Mouse (Mus musculus): ENCODE data around the gene Jak2. TPM values are rescaled to one million over a fixed set of nuclear protein-coding genes. Genes with fewer than 3 reads are reported as not detected.

The Jak2 gene
- polyA plus RNA-seq, 1 experiment from 2014 or later: 14.4 TPM

DNA sequence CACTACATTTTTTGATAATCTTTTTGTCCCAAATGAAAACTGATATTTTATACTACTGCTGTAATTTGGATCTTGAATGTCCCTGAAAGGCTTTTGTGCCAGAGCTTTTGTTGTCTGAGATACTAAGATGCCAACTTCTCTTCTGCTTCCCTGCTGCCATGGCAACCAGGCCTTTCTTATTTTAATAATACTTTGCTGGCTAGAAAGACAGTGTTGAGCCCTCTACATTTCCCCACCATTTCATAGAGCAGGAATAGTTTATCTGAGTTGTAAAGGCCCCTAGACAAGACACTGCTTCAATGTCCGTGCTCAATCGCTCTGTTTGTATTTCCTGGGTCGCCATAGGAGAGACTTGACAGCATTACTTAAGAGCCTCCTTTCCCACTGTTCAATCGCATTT lies 3.0 kb downstream of the Jak2 start:
- H3K27me3 ChIP-seq: no peaks in the 10 kb centered on the region
- H3K36me3 ChIP-seq: no peaks in the 10 kb centered on the region
- 53% methylated on average over 4 of the region's 4 CpGs for WGBS
- ATAC-seq (ENCODE audit: insufficient number of reproducible peaks, insufficient read depth, low FRiP score, low TSS enrichment): no peak
- no peaks in the 10 kb centered on the region for H3K9me3 ChIP-seq
- H3K27ac ChIP-seq: no peak overlapping the region
- H3K4me3 ChIP-seq: no peak overlapping the region
- H3K9ac ChIP-seq: no peak overlapping the region
- H3K4me1 ChIP-seq: peaks cover 27% of the 10 kb centered on the region; the same call in 1 of the 2 replicates
- no peak overlapping the region; the same call in 1 of the 2 replicates for H3K4me2 ChIP-seq (replicated peaks)

DNA sequence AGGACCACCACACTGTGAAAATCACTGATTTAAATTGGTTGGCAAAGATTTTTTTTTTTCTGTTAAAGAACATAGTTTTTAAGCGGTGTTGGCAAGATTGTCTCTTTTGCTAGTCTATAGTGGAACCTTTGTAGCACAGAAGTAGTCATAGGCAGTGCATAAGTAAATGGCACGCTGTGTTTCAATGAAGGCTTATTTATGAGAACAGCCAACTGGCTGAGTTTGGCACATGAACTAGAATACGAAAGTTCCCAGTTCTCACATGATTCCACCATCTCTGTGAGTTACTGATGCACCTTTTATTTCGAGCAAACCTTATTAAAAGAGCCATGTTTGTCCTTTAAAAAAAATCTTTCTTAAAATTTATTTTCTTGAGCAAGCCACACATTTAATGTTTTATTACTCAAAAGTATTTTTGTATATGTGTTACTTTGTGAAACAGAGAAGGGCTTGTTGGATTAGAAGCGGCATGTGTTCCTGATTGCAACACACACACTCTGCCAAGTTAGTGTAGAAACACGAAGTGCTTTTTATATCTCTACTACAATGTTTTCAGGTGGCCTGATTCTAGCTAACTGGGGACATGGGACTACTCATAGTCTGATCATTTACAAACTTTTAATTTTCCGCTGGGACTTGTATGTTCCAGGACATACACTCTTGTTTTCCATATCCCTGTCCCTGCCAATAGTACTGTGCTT lies 3.8 kb downstream of the Jak2 start:
- WGBS: 90% methylated on average over 7 of the region's 7 CpGs
- Histone ChIP-seq H3K27ac (no peak overlapping the region), H3K9me3 (no peaks in the 10 kb centered on the region), H3K4me1 (peaks cover 19% of the 10 kb centered on the region; the same call in 1 of the 2 replicates), H3K36me3 (no peaks in the 10 kb centered on the region), H3K4me3 (no peak overlapping the region), H3K4me2 (replicated peaks) (no peak overlapping the region), H3K9ac (no peak overlapping the region), H3K27me3 (no peaks in the 10 kb centered on the region)
- no peak for ATAC-seq (ENCODE audit: insufficient number of reproducible peaks, insufficient read depth, low FRiP score, low TSS enrichment)

GRCm38 (mm10) chr19:29261638-29262037 lies 10.0 kb downstream of the Jak2 start:
- Histone ChIP-seq H3K4me1 (peaks cover 4% of the 10 kb centered on the region; the same call in 1 of the 2 replicates), H3K27ac (no peak overlapping the region), H3K4me3 (no peak overlapping the region), H3K4me2 (replicated peaks) (no peak overlapping the region), H3K27me3 (no peaks in the 10 kb centered on the region), H3K9ac (no peak overlapping the region), H3K9me3 (no peaks in the 10 kb centered on the region), H3K36me3 (no peaks in the 10 kb centered on the region)
- ATAC-seq (ENCODE audit: insufficient number of reproducible peaks, insufficient read depth, low FRiP score, low TSS enrichment): no peak
- 81% methylated on average over 9 of the region's 9 CpGs for WGBS

GRCm38 (mm10) chr19:29263492-29263891 lies 11.9 kb downstream of the Jak2 start:
- H3K4me1 ChIP-seq: peaks cover 4% of the 10 kb centered on the region; the same call in 1 of the 2 replicates
- H3K4me2 ChIP-seq (replicated peaks): no peak overlapping the region
- H3K36me3 ChIP-seq: no peaks in the 10 kb centered on the region
- no peak overlapping the region for H3K9ac ChIP-seq
- WGBS: 87% methylated on average over 1 of the region's 1 CpGs
- H3K4me3 ChIP-seq: no peak overlapping the region
- H3K27ac ChIP-seq: no peak overlapping the region
- H3K27me3 ChIP-seq: no peaks in the 10 kb centered on the region
- no peaks in the 10 kb centered on the region for H3K9me3 ChIP-seq
- no peak for ATAC-seq (ENCODE audit: insufficient number of reproducible peaks, insufficient read depth, low FRiP score, low TSS enrichment)

- H3K27ac ChIP-seq: no peak overlapping the region
- no peak for ATAC-seq (ENCODE audit: insufficient number of reproducible peaks, insufficient read depth, low FRiP score, low TSS enrichment)
- H3K9me3 ChIP-seq: no peaks in the 10 kb centered on the region
- H3K4me2 ChIP-seq (replicated peaks): no peak overlapping the region
- no peaks in the 10 kb centered on the region for H3K36me3 ChIP-seq
- no peak overlapping the region for H3K9ac ChIP-seq
- H3K27me3 ChIP-seq: no peaks in the 10 kb centered on the region
- no peak overlapping the region for H3K4me3 ChIP-seq
- peaks cover 9% of the 10 kb centered on the region; the same call in 1 of the 2 replicates for H3K4me1 ChIP-seq
- 28% methylated on average over 5 of the region's 5 CpGs for whole genome bisulfite sequencing
Measured at GRCm38 (mm10) chr19:29265538-29265937, 13.9 kb downstream of the Jak2 start.

DNA sequence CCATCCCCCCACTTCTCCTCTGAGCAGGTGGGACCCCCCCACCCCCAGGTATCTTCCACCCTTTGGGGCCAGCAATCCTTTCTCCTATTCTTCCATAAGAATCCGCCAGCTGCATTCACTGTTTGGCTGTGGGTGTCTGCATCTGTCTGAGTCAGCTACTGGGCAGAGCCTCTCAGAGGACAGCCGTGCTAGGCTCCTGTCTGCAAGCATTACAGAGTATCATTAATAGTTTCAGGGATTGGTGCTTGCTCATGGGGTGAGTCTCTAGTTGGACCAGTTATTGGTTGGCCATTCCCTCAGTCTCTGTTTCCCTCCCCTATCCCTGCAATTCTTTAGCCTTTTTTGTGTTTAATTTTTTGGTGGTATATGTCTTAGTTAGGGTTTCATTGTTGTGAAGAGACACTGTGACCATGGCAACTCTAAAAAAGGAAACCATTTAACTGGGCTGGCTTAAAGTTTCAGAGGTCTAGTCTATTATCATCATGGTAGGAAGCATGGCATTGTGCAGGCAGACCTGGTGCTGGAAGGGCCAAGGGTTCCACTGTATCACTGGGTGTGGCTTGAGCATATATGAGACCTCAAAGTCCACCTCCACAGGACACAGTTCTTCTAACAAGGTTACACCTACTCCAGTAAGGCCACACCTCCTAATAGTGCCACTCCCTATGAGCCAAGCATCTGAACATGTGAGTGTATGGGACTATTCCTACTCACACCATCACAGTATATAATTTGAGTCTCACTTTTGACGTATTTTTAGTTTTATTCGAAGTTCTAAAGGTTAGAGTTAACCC lies 15.6 kb downstream of the Jak2 start:
- Histone ChIP-seq H3K4me2 (replicated peaks) (no peak overlapping the region), H3K36me3 (no peaks in the 10 kb centered on the region), H3K27ac (no peak overlapping the region), H3K4me3 (no peak overlapping the region), H3K4me1 (peaks cover 9% of the 10 kb centered on the region; the same call in 1 of the 2 replicates), H3K9me3 (no peaks in the 10 kb centered on the region), H3K27me3 (no peaks in the 10 kb centered on the region), H3K9ac (no peak overlapping the region)
- WGBS: 80% methylated on average over 4 of the region's 4 CpGs
- no peak for ATAC-seq (ENCODE audit: insufficient number of reproducible peaks, insufficient read depth, low FRiP score, low TSS enrichment)

DNA sequence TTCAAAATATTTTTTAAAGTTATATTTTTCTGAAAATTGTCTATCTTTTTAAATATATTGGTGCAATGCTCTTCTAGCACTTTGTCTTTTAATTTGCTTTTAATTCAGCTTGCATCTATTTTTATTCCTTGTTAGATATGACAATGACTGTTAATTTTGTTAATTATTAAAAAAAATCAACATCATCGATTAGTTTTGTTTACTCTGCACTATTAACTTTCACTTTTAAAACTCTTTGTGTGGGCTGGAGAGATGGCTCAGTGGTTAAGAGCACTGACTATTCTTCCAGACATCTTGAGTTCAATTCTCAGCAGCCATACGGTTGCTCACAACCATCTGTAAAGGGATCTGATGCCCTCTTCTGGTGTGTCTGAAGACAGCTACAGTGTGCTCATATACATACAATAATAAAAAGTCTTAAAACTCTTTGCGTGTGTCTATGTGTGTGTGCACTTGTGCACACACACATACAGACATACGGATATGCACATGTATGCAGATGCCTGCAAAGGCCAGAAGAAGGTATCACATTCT lies 17.2 kb downstream of the Jak2 start:
- peaks cover 9% of the 10 kb centered on the region; the same call in 1 of the 2 replicates for H3K4me1 ChIP-seq
- H3K27ac ChIP-seq: no peak overlapping the region
- H3K4me2 ChIP-seq (replicated peaks): no peak overlapping the region
- H3K9ac ChIP-seq: no peak overlapping the region
- H3K27me3 ChIP-seq: no peaks in the 10 kb centered on the region
- no peak overlapping the region for H3K4me3 ChIP-seq
- no peaks in the 10 kb centered on the region for H3K36me3 ChIP-seq
- WGBS: 84% methylated on average over 4 of the region's 4 CpGs
- H3K9me3 ChIP-seq: no peaks in the 10 kb centered on the region
- ATAC-seq (ENCODE audit: insufficient number of reproducible peaks, insufficient read depth, low FRiP score, low TSS enrichment): no peak

DNA sequence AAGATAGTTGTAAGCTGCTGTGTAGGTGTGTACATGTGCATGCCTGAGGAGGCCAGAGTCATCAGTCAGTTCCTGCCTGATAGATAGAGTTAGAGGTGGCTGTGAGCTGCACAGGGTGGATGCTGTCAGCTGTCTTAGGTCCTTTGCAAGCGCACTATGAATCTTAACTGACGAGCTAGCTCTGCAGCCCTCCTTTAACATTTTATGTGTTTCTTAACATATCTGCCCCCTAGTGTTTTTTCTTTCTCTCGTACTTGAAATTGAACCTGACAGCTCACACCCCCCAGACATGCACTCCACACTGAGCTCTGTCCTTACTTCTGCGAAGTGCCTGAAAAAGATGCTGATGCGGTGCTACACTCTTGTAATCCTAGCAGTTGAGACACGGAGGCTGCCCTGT lies 18.6 kb downstream of the Jak2 start:
- Histone ChIP-seq H3K4me1 (peaks cover 9% of the 10 kb centered on the region; the same call in 1 of the 2 replicates), H3K9me3 (no peaks in the 10 kb centered on the region), H3K9ac (no peak overlapping the region), H3K27ac (no peak overlapping the region), H3K4me2 (replicated peaks) (no peak overlapping the region), H3K27me3 (no peaks in the 10 kb centered on the region), H3K36me3 (no peaks in the 10 kb centered on the region), H3K4me3 (no peak overlapping the region)
- ATAC-seq (ENCODE audit: insufficient number of reproducible peaks, insufficient read depth, low FRiP score, low TSS enrichment): no peak
- WGBS: 40% methylated on average over 6 of the region's 6 CpGs

- no peak overlapping the region for H3K4me3 ChIP-seq
- no peak overlapping the region for H3K4me2 ChIP-seq (replicated peaks)
- 84% methylated on average over 12 of the region's 12 CpGs for WGBS
- H3K9me3 ChIP-seq: no peaks in the 10 kb centered on the region
- no peaks in the 10 kb centered on the region for H3K36me3 ChIP-seq
- no peak overlapping the region for H3K27ac ChIP-seq
- 0 out of 2 replicates have a peak, but pooled peaks cover 5% of the 10 kb centered on the region for H3K4me1 ChIP-seq
- H3K9ac ChIP-seq: no peak overlapping the region
- no peaks in the 10 kb centered on the region for H3K27me3 ChIP-seq
- ATAC-seq (ENCODE audit: insufficient number of reproducible peaks, insufficient read depth, low FRiP score, low TSS enrichment): no peak
Measured at GRCm38 (mm10) chr19:29271147-29271578, 19.5 kb downstream of the Jak2 start.

GRCm38 (mm10) chr19:29272011-29272809 lies 20.6 kb downstream of the Jak2 start:
- WGBS: 94% methylated on average over 3 of the region's 3 CpGs

DNA sequence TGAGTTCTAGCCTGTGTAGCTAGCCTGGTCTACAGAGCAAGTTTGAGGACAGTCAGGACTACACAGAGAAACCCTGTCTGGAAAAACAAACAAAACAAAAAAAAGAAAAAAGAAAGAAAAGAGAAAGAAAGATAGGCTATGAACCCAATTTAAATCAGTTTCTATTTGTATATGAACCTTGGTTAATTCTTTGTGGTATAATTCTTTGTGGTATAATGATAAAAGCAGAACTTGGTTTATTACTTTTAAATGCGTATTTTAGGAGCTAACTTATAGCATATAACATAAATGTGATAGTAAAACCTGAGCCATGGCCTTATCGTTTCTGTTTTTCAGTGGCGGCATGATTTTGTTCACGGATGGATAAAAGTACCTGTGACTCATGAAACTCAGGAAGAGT lies 24.8 kb downstream of the Jak2 start:
- 97% methylated on average over 4 of the region's 4 CpGs for WGBS
- ATAC-seq (ENCODE audit: insufficient number of reproducible peaks, insufficient read depth, low FRiP score, low TSS enrichment): no peak

More at GRCm38 (mm10) chr19:29272011-29272809, 20.6 kb downstream of the Jak2 start:
- Histone ChIP-seq H3K27ac (no peak overlapping the region), H3K4me3 (no peak overlapping the region), H3K4me2 (replicated peaks) (no peak overlapping the region), H3K36me3 (peaks cover 7% of the 10 kb centered on the region), H3K9me3 (no peaks in the 10 kb centered on the region), H3K27me3 (no peaks in the 10 kb centered on the region), H3K4me1 (0 out of 2 replicates have a peak, but pooled peaks cover 5% of the 10 kb centered on the region), H3K9ac (no peak overlapping the region)
- ATAC-seq (ENCODE audit: insufficient number of reproducible peaks, insufficient read depth, low FRiP score, low TSS enrichment): no peak

More for the DNA sequence above, 24.8 kb downstream of the Jak2 start:
- Histone ChIP-seq H3K27ac (no peak overlapping the region), H3K36me3 (peaks cover 12% of the 10 kb centered on the region), H3K4me3 (no peak overlapping the region), H3K4me1 (no peaks in the 10 kb centered on the region), H3K9ac (no peak overlapping the region), H3K27me3 (no peaks in the 10 kb centered on the region), H3K4me2 (replicated peaks) (no peak overlapping the region), H3K9me3 (no peaks in the 10 kb centered on the region)
